Mouse (Mus musculus): ENCODE results near the gene Sox30. TPM values are rescaled to one million over a fixed set of nuclear protein-coding genes. Genes with fewer than 3 reads are reported as not detected.
A peak's percentile ranks its signal among the peaks of the same experiment; 100 is the strongest.

Sox30 gene
- total and polyA plus RNA-seq, 2 experiments from 2014 or later = 0.06 to 0.16 TPM

GRCm38 (mm10) chr11:45955127-45955627, 24.9 kb upstream of the Sox30 start, which contains the start of gene Thg1l:
Thg1l (minus strand) TSS chr11:45955494.
- ATAC-seq (ENCODE audit: low FRiP score) = peak; percentile 99

GRCm38 (mm10) chr11:45959598-45959997, 20.5 kb upstream of the Sox30 start:
- Histone ChIP-seq H3K9ac (replicated peaks; ENCODE audit: low read length, poor library complexity, severe bottlenecking) (no peak overlapping the region), H3K4me1 (ENCODE audit: insufficient read depth, low read length) (no peaks in the 10 kb centered on the region), H3K27ac (ENCODE audit: low read depth, low read length) (no peak overlapping the region), H3K4me2 (ENCODE audit: low read depth, low read length, poor library complexity, severe bottlenecking) (no peak overlapping the region), H3K4me3 (ENCODE audit: low read depth, low read length) (no peak overlapping the region), H3K36me3 (ENCODE audit: insufficient read depth, low read length) (no peaks in the 10 kb centered on the region), H3K27me3 (ENCODE audit: insufficient read depth, low read length) (no peaks in the 10 kb centered on the region), H3K9me3 (ENCODE audit: low read length) (no peaks in the 10 kb centered on the region)
- DNase-seq (ENCODE audit: low spot score) (peak; percentile 58), ATAC-seq (ENCODE audit: low FRiP score) (no peak)
- WGBS = 81% methylated on average over 3 of the region's 3 CpGs
- peak; percentile 63 for TF ChIP-seq CTCF (IDR thresholded peaks at IDR 0.05)

More at GRCm38 (mm10) chr11:45955127-45955627, 24.9 kb upstream of the Sox30 start, which contains the start of gene Thg1l:
- under 1% methylated on average over 32 of the region's 32 CpGs for WGBS
- no peaks in the 10 kb centered on the region for H3K27me3 ChIP-seq (ENCODE audit: insufficient read depth, low read length)
- H3K36me3 ChIP-seq (ENCODE audit: insufficient read depth, low read length) = peaks cover 13% of the 10 kb centered on the region; the same call in 1 of the 2 replicates
- no peaks in the 10 kb centered on the region for H3K9me3 ChIP-seq (ENCODE audit: low read length)
- peak within 1 kb of the TSS; percentile 70 for H3K27ac ChIP-seq (ENCODE audit: low read depth, low read length)
- 0 out of 2 replicates have a peak within 1 kb of the TSS, but pooled peaks have one; percentile 42 for H3K9ac ChIP-seq (replicated peaks; ENCODE audit: low read length, poor library complexity, severe bottlenecking)
- TF ChIP-seq CTCF (IDR thresholded peaks at IDR 0.05) = no peak
- peak; percentile 96 for DNase-seq (ENCODE audit: low spot score)
- no peaks in the 10 kb centered on the region for H3K4me1 ChIP-seq (ENCODE audit: insufficient read depth, low read length)
- peak within 1 kb of the TSS; percentile 52 for H3K4me2 ChIP-seq (ENCODE audit: low read depth, low read length, poor library complexity, severe bottlenecking)
- H3K4me3 ChIP-seq (ENCODE audit: low read depth, low read length) = peak within 1 kb of the TSS; percentile 63

GRCm38 (mm10) chr11:45960003-45960402, 20.1 kb upstream of the Sox30 start:
- H3K4me1 ChIP-seq (ENCODE audit: insufficient read depth, low read length) = no peaks in the 10 kb centered on the region
- no peak overlapping the region for H3K4me3 ChIP-seq (ENCODE audit: low read depth, low read length)
- peak; percentile 6; the same call in 1 of the 2 replicates for TF ChIP-seq CTCF (IDR thresholded peaks at IDR 0.05)
- H3K9ac ChIP-seq (replicated peaks; ENCODE audit: low read length, poor library complexity, severe bottlenecking) = no peak overlapping the region
- no peaks in the 10 kb centered on the region for H3K27me3 ChIP-seq (ENCODE audit: insufficient read depth, low read length)
- H3K9me3 ChIP-seq (ENCODE audit: low read length) = no peaks in the 10 kb centered on the region
- no peak overlapping the region for H3K4me2 ChIP-seq (ENCODE audit: low read depth, low read length, poor library complexity, severe bottlenecking)
- DNase-seq (ENCODE audit: low spot score) = no peak
- ATAC-seq (ENCODE audit: low FRiP score) = no peak
- no peaks in the 10 kb centered on the region for H3K36me3 ChIP-seq (ENCODE audit: insufficient read depth, low read length)
- WGBS = 87% methylated on average over 5 of the region's 5 CpGs
- no peak overlapping the region for H3K27ac ChIP-seq (ENCODE audit: low read depth, low read length)

GRCm38 (mm10) chr11:45966896-45967295, 13.2 kb upstream of the Sox30 start:
- WGBS = 82% methylated on average over 4 of the region's 4 CpGs
- no peak overlapping the region for H3K4me3 ChIP-seq (ENCODE audit: low read depth, low read length)

GRCm38 (mm10) chr11:45968466-45968865, 11.6 kb upstream of the Sox30 start:
- Histone ChIP-seq H3K9ac (replicated peaks; ENCODE audit: low read length, poor library complexity, severe bottlenecking) (no peak overlapping the region), H3K4me3 (ENCODE audit: low read depth, low read length) (no peak overlapping the region), H3K9me3 (ENCODE audit: low read length) (no peaks in the 10 kb centered on the region), H3K4me2 (ENCODE audit: low read depth, low read length, poor library complexity, severe bottlenecking) (no peak overlapping the region), H3K36me3 (ENCODE audit: insufficient read depth, low read length) (no peaks in the 10 kb centered on the region), H3K27ac (ENCODE audit: low read depth, low read length) (no peak overlapping the region), H3K4me1 (ENCODE audit: insufficient read depth, low read length) (no peaks in the 10 kb centered on the region), H3K27me3 (ENCODE audit: insufficient read depth, low read length) (no peaks in the 10 kb centered on the region)
- no peak for TF ChIP-seq CTCF (IDR thresholded peaks at IDR 0.05)
- no peak for DNase-seq (ENCODE audit: low spot score)
- no peak for ATAC-seq (ENCODE audit: low FRiP score)
- WGBS = 89% methylated on average over 3 of the region's 3 CpGs

More at GRCm38 (mm10) chr11:45966896-45967295, 13.2 kb upstream of the Sox30 start:
- no peaks in the 10 kb centered on the region for H3K27me3 ChIP-seq (ENCODE audit: insufficient read depth, low read length)
- no peak for TF ChIP-seq CTCF (IDR thresholded peaks at IDR 0.05)
- DNase-seq (ENCODE audit: low spot score) (no peak), ATAC-seq (ENCODE audit: low FRiP score) (no peak)
- H3K36me3 ChIP-seq (ENCODE audit: insufficient read depth, low read length) = no peaks in the 10 kb centered on the region
- no peaks in the 10 kb centered on the region for H3K4me1 ChIP-seq (ENCODE audit: insufficient read depth, low read length)
- H3K9ac ChIP-seq (replicated peaks; ENCODE audit: low read length, poor library complexity, severe bottlenecking) = no peak overlapping the region
- H3K4me2 ChIP-seq (ENCODE audit: low read depth, low read length, poor library complexity, severe bottlenecking) = no peak overlapping the region
- H3K9me3 ChIP-seq (ENCODE audit: low read length) = no peaks in the 10 kb centered on the region
- H3K27ac ChIP-seq (ENCODE audit: low read depth, low read length) = no peak overlapping the region

- Histone ChIP-seq H3K4me3 (ENCODE audit: low read depth, low read length) (no peak overlapping the region), H3K9ac (replicated peaks; ENCODE audit: low read length, poor library complexity, severe bottlenecking) (no peak overlapping the region), H3K36me3 (ENCODE audit: insufficient read depth, low read length) (no peaks in the 10 kb centered on the region), H3K4me2 (ENCODE audit: low read depth, low read length, poor library complexity, severe bottlenecking) (no peak overlapping the region), H3K27ac (ENCODE audit: low read depth, low read length) (no peak overlapping the region), H3K4me1 (ENCODE audit: insufficient read depth, low read length) (no peaks in the 10 kb centered on the region), H3K27me3 (ENCODE audit: insufficient read depth, low read length) (no peaks in the 10 kb centered on the region), H3K9me3 (ENCODE audit: low read length) (no peaks in the 10 kb centered on the region)
- 90% methylated on average over 5 of the region's 5 CpGs for WGBS
- ATAC-seq (ENCODE audit: low FRiP score) (no peak), DNase-seq (ENCODE audit: low spot score) (no peak)
- no peak for TF ChIP-seq CTCF (IDR thresholded peaks at IDR 0.05)
These were observed 6.5 kb upstream of the Sox30 start for GRCm38 (mm10) chr11:45973635-45974034.

All from midbrain, postnatal 0 days (tissue).